ENCODE assay signal across 9 mouse cellular contexts in genomic region chr14:24586982-24587672, GRCm38 (mm10).
DNase-seq lines count a peak whose midpoint lies in the region; ATAC-seq and TF ChIP-seq lines count a peak whose summit lies in the region.
"Had no signal": no experiment of that assay in that cellular context is flagged by ENCODE, and none has a peak within 500 bp of the region (broad histone marks: within the 10 kb centered on the region; RNA-seq: fewer than 3 reads in every experiment).

No protein-coding gene starts in this region.

- ATAC-seq in intestine, embryonic 15.5 days, result peak; percentile 43
- ATAC-seq in kidney, embryonic 15.5 days (replicated peaks; ENCODE audit: low FRiP score), result no peak

- H3K27ac ChIP-seq in intestine, embryonic 15.5 days, result 0 out of 2 replicates have a peak overlapping the region, but pooled peaks have one; percentile 32
- no peak overlapping the region for H3K27ac ChIP-seq in kidney, embryonic 15.5 days

- H3K36me3 ChIP-seq in intestine, embryonic 15.5 days, result no peaks in the 10 kb centered on the region
- no peaks in the 10 kb centered on the region for H3K36me3 ChIP-seq in kidney, embryonic 15.5 days

- TF ChIP-seq POLR2A in brain, embryonic 14.5 days (IDR thresholded peaks at IDR 0.05; ENCODE audit: borderline replicate concordance, extremely low read depth, insufficient read depth, insufficient read length, poor library complexity, severe bottlenecking), result no peak

- H3K4me2 ChIP-seq in intestine, embryonic 15.5 days (replicated peaks), result 0 out of 2 replicates have a peak overlapping the region, but pooled peaks have one; percentile 6
- no peak overlapping the region for H3K4me2 ChIP-seq in kidney, embryonic 15.5 days

- peak; percentile 21 to 23 for DNase-seq in layer of hippocampus, postnatal 36 days
- no peak for DNase-seq in layer of hippocampus, adult 9-11 months
- peak; percentile 80 for DNase-seq in brain, embryonic 14.5 days (ENCODE audit: low read depth)
- DNase-seq in right cerebral cortex, postnatal 10 days (ENCODE audit: low spot score in 2 of 2), result peak; percentile 36 to 55
- no peak for DNase-seq in lung, postnatal 10 days
- no peak for DNase-seq in heart, postnatal 36 days
- DNase-seq: kidney, postnatal 25 days had no signal

- intact Hi-C loops in heart, postnatal 36 days (cut with DNase I), result loop anchor here (5.0 kb wide), 1 partner anchor 85 kb away; no protein-coding TSS in a partner anchor

- H3K9ac ChIP-seq in intestine, embryonic 15.5 days, result no peak overlapping the region
- H3K9ac ChIP-seq in kidney, embryonic 15.5 days, result no peak overlapping the region

- TF ChIP-seq CTCF in brain, embryonic 14.5 days (IDR thresholded peaks at IDR 0.05; ENCODE audit: borderline replicate concordance, extremely low read depth, insufficient read depth, insufficient read length), result no peak

- whole genome bisulfite sequencing in intestine, embryonic 15.5 days, result 58% methylated on average over 12 of the region's 12 CpGs
- 75% methylated on average over 12 of the region's 12 CpGs for WGBS in kidney, embryonic 15.5 days

- H3K9me3 ChIP-seq in intestine, embryonic 15.5 days, result no peaks in the 10 kb centered on the region
- H3K9me3 ChIP-seq in kidney, embryonic 15.5 days (replicated peaks), result no peaks in the 10 kb centered on the region

- no peaks in the 10 kb centered on the region for H3K4me1 ChIP-seq in intestine, embryonic 15.5 days (replicated peaks)
- H3K4me1 ChIP-seq in kidney, embryonic 15.5 days, result no peaks in the 10 kb centered on the region

- no peaks in the 10 kb centered on the region for H3K27me3 ChIP-seq in intestine, embryonic 15.5 days (replicated peaks)
- H3K27me3 ChIP-seq in kidney, embryonic 15.5 days, result no peaks in the 10 kb centered on the region

- no peak overlapping the region for H3K4me3 ChIP-seq in intestine, embryonic 15.5 days (replicated peaks)
- H3K4me3 ChIP-seq in kidney, embryonic 15.5 days (replicated peaks), result no peak overlapping the region

Comparison
In these comparisons a context has a peak if more than half of its experiments do, and no peak if none do; other contexts are left out.
1. DNase-seq: peak in layer of hippocampus, postnatal 36 days (2 of 2), brain, embryonic 14.5 days (single experiment) and right cerebral cortex, postnatal 10 days (2 of 2); none in layer of hippocampus, adult 9-11 months (single experiment), lung, postnatal 10 days (single experiment) and heart, postnatal 36 days (0 of 2).